ENCODE assay signal across 26 mouse cellular contexts in genomic region chr7:35822320-35822719, GRCm38 (mm10).
"Had no signal": no experiment of that assay in that cellular context is flagged by ENCODE, and none has a peak within 500 bp of the region (broad histone marks: within the 10 kb centered on the region; RNA-seq: fewer than 3 reads in every experiment).

No protein-coding gene starts in this region.

- H3K27me3 ChIP-seq: hindbrain, embryonic 12.5 days; intestine, embryonic 15.5 days; limb, embryonic 13.5 days; limb, embryonic 15.5 days had no signal

- H3K4me3 ChIP-seq: gastrocnemius, adult 2 months; heart, embryonic 10.5 days; heart, embryonic 12.5 days; hindbrain, embryonic 10.5 days; hindbrain, embryonic 12.5 days; intestine, embryonic 15.5 days; layer of hippocampus, adult 2 months; limb, embryonic 13.5 days; limb, embryonic 15.5 days; liver, embryonic 12.5 days had no signal

- H3K4me2 ChIP-seq: heart, embryonic 12.5 days; hindbrain, embryonic 12.5 days; hindbrain, embryonic 14.5 days; intestine, embryonic 15.5 days; limb, embryonic 13.5 days; limb, embryonic 15.5 days; liver, embryonic 12.5 days had no signal

- H3K36me3 ChIP-seq: heart, embryonic 10.5 days; heart, embryonic 12.5 days; hindbrain, embryonic 10.5 days; hindbrain, embryonic 12.5 days; intestine, embryonic 15.5 days; limb, embryonic 13.5 days; limb, embryonic 15.5 days; liver, embryonic 12.5 days had no signal

- H3K27ac ChIP-seq: gastrocnemius, adult 2 months; heart, embryonic 10.5 days; hindbrain, embryonic 10.5 days; hindbrain, embryonic 12.5 days; hindbrain, embryonic 14.5 days; intestine, embryonic 15.5 days; layer of hippocampus, adult 2 months; limb, embryonic 13.5 days; liver, embryonic 12.5 days had no signal

- H3K9me3 ChIP-seq: heart, embryonic 10.5 days; hindbrain, embryonic 12.5 days; intestine, embryonic 15.5 days; limb, embryonic 13.5 days; limb, embryonic 15.5 days; liver, embryonic 12.5 days had no signal

- H3K4me1 ChIP-seq: heart, embryonic 10.5 days; heart, embryonic 12.5 days; hindbrain, embryonic 10.5 days; hindbrain, embryonic 12.5 days; intestine, embryonic 15.5 days; limb, embryonic 13.5 days; limb, embryonic 15.5 days; liver, embryonic 12.5 days had no signal

- H3K9ac ChIP-seq: heart, embryonic 12.5 days; hindbrain, embryonic 12.5 days; hindbrain, embryonic 14.5 days; intestine, embryonic 15.5 days; limb, embryonic 13.5 days; limb, embryonic 15.5 days; liver, embryonic 12.5 days had no signal

- ATAC-seq: hindbrain, embryonic 16.5 days; inflammation-experienced regulatory T-cells, adult 6 months; intestine, embryonic 15.5 days; intestine, postnatal 0 days; liver, embryonic 12.5 days had no signal

- DNase-seq: gastrocnemius, adult 2 months; gastrocnemius, postnatal 10 days; gastrocnemius, postnatal 25 days; heart, adult 18-20 months; heart, postnatal 10 days; heart, postnatal 4 days; kidney, adult 18-20 months; kidney, adult 8-10 months; kidney, postnatal 10 days; kidney, postnatal 25 days; kidney, postnatal 4 days; layer of hippocampus, postnatal 36 days; left cerebral cortex, postnatal 4 days had no signal
